Mouse (Mus musculus) c-Kit-positive CD71-positive TER-119-negative erythroid progenitor cells, embryonic 14.5 days (primary cell): ENCODE measurements around the gene Ubxn10.

Source experiments
- DNase-seq: peaks from one replicate; pipeline ENCODE4 v3.0.0-alpha.2; 2013; ENCODE audit warnings: low read depth

The Ubxn10 gene

DNA sequence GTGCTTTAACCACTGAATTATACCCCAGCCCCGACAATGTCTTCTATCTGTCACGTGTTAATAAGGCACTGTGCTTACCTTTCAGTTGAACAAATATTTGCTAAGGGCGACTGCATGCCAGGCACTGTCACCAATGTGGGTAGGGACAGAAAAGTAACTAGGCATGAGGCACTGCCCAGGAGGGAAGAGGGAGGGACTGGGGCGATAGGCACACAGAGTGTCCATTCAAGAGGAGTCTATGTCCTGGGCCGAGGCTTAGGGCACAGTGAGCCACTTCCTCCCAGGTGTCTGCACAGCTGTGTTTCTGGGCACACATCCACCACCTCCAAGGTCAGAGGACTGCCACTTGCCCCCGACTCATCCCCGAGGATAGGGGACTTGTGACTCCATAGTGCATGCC lies at the start of gene Ubxn10:
TSS of gene Ubxn10 (minus strand) at position 137 of the 400 bp plus-strand sequence.
- no peak for DNase-seq

DNA sequence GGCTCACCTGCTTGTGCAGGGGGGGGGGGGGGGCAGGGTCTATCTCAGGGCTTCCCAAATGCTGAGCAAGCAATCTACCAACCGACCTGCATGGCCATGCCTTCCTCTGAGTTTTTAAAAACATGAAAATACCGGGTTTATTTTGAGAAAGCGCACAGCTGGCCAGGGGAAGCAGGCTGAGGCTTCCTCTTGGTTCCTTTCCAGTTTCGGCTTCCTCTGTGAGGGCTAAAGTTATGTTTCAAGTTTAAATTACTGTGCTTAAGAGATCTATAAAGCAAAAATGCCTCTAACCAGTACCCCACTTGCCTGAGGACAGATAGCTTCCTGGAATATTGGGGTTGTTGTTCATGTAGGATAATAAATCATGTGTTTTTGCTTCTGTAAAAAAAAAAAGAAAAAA lies 49.2 kb upstream of the Ubxn10 start:
- no peak for DNase-seq

DNA sequence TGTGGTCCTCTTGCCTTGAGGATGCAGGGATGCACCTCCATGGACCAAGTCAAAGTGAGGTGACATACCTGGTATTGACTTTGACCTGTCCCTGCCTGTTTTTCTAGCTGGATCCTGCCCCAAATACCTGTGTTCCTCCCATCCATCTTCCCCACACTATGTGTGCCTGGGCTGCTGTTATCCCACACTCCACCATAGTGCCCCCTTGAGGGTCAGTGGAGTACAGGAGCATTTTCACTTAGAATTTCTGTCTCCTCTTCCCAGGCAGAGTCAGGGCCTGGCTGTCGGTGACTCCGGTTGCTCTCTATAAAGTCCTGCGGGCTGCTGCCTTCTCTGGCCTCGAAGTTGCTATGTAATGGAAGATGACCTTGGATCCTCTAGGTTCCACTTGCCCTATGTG lies 48.8 kb upstream of the Ubxn10 start:
- DNase-seq, result no peak

DNA sequence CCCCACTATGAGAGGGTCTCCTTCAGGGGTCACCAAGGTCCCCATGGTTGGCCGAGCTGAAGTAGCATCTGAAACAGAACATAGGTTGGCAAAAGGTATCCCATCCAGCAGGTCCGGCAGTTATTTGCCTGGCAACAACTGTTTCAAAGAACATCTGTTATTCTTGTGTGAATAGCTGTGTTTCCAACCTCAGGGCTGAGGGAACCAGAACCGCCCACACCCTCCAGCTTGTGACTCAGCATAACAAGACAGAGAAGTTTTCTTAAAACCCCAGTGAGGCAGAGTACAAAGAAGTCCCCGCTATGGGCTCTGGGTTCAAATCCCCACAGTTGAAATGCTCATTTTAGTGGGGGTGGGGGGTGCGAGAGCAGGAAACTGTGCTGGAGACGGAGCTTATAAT lies 45.1 kb upstream of the Ubxn10 start:
- no peak for DNase-seq

DNA sequence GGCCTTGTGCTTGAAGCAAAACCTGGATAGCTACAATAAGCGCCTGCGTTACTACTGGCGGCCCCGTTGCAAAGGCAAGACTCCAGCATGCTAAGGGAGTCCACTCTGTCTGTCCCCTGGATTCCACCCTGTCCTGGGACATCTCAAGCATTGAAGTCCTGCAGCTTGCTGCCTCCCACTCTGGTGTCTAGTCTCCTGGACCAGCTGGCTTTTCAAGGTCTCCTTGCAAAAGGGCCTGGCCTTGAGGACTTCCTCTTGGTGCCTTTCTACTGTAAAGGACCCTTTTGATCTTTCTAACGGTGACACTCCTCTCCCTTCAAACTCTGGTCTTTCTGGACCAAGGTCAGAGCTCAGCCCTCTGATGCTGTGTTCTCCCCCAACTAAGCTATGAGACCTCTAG lies 43.3 kb upstream of the Ubxn10 start:
- no peak for DNase-seq

DNA sequence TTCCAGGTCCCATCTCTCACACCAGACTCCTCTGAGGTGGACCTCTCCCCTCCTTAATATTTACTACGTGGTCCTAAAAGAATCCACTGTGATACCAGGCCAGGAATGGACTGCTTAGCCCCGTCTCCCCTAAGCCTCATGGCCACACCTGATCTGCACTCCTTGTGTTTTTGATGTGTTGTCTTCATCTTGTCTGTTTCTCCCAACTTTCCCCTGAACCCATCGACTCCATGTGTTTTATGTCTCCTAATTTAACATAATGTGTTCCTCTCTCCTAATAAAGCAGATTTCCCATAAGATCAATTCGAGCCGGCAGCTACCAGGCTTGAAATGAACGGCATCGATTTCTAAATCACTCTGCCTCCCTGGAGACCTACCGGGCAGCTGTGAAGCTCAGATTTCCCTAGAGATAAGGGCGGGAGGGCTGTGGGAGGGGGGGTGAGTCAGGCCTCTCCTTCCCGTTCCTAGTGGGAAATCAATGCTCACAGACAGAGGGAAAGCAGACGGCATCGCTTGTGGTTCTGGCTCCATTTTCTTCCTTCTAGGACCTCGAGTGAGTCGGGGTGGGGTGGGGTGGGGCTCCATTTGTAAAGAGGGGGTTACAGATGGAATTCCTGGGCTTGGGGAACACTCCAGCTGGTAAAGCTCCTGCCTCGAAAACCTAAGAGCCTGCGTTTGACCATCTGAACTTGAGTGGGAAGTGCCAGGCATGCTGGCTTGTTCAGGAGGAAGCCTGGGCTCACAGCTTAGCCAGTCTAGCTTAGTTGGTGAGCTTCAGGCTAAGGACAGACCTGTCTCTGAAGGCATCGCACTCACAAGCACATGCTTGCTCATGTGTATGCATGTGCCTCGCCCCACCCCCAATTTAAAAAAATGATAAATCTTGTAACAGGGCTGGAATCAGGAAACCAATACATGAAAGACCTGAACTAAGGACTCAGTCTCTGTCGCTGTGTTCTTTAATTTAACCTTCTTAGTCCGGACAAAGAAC lies 40.7 kb upstream of the Ubxn10 start:
- no peak for DNase-seq

DNA sequence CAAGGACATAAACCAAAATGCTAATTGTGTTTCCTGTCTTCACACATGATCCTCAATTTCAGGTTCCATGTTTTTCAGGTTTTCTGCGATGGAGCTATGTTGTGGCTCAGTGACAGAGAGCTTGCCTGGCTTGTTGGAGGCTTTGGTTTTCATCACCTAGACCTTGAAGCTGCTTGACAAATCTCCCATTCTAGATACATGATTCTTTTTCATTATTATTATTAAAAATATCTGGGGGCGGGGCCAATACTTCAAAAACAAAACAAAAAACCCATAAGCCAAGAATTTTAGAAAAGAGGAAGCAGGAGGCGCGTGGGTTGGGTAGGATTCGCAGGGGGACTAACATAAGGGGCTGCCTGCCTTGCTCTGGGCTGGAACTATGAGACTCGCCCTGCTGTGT lies 38.5 kb upstream of the Ubxn10 start, which contains the start of gene Pla2g2d:
TSS of gene Pla2g2d (plus strand) at position 301 of the 400 bp plus-strand sequence.
- DNase-seq, result no peak

DNA sequence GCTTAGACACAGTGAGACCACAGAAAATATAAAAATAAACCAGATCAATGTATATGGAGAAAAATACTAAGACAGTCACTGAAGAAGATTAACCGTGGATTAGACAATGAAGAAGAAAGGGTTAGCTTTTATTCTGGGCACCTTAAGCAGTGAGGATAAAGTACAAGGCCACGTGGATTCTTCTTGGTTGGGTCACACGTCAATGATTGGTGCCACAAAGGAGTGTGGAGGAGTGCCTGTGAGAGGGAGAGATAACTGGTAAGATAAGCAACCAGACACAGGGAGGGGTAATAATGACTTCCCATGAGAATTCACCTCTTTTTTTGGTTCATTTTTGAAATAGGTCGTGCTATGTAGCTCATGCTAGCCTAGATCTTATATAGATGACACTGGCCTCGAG lies 35.4 kb upstream of the Ubxn10 start:
- DNase-seq, result no peak

DNA sequence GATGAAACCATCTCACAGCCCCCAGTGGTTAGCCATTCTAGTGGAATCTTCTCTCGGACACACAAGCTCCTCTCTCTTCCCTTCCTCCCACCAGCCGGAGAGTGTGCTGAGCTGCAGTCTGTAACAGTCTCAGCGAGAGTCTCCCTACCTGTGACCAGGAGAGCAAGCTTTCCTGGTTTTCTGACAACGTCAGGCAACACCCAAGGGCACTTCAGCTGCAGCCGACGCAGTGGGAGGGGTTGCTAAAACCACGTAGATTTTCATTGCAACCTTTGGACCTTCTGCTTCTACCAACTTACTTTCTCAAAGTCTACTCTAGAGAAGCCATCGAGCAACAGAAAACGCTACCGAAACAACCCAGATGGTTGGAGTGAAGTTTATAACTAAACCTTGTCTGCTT lies 35.0 kb upstream of the Ubxn10 start:
- DNase-seq, result no peak

DNA sequence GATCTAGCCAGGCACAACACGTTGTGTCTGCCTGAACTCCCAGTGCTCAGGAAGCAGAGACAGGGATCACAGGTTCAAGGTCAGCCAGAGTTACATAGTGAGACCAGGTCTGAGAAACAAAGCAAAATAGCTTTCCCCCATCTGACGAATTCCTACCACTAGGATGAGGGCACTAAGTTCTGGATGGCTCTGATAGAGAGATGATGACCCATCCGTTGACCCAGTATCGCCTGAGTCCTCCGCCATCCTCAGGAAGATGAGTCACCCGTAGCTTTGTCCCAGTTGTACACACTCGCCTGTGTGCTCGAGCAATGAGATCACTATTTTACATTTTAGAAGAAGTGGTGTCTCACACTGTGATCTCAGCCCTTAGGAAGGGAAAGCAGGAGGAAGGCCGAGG lies 25.3 kb upstream of the Ubxn10 start:
- no peak for DNase-seq

DNA sequence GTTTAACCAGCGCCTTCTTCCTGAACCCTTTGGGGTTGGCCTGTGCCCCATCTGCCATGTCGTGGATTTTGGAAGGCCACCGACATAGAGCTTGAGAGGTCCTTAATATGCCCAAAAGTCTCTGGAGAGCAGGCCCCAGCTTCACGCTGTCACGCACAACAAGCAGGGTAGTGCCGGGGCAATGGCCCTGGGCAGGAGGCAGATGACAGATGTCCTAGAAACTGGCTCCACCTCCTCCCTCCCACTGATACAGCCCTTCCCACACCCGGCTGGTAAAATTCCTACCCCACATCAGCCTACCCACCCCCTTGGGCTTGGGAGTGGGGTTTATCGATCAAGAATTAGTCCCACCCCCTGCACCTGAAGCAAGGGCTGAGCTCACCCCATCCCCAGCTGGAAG lies 20.4 kb upstream of the Ubxn10 start, which contains the start of gene Pla2g2f:
TSS of gene Pla2g2f (minus strand) at position 211 of the 400 bp plus-strand sequence.
- DNase-seq, result no peak

DNA sequence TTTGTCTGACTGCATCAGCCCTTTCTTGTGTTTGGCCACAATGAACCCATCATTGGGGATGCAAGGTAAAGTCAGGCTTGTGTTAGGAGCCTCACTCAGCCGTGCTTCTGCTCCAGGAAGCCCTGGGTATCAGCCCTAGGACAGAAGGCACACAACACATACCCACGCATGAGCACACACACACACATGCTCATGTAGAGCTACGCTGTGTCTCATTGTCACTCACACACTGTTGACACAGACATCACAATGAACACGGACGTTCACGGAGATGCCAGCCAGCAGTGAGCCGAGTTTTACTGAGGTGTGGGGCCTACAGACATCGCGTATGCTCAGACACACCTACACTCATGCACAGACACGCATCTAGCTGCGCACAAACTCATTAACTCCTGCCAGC lies 19.0 kb upstream of the Ubxn10 start:
- no peak for DNase-seq

DNA sequence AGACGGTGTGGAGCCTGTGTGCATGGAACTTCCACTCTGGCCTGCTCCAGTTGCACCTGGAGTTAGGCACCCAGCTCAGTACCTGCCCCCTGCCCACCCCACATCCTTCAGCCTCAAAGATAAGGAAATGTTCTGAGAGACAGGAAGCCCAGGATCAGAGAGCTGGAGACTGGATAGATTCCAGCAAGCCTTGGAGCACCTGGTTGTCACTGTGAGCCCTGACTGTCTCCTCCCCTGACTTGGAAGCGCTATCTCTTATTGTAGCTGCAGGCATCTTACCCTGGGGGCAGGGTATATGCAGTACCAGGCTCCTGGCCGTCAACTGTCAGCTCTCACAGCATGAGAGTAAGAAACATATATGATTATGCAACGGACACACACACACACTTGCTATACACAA lies 18.5 kb upstream of the Ubxn10 start:
- no peak for DNase-seq

DNA sequence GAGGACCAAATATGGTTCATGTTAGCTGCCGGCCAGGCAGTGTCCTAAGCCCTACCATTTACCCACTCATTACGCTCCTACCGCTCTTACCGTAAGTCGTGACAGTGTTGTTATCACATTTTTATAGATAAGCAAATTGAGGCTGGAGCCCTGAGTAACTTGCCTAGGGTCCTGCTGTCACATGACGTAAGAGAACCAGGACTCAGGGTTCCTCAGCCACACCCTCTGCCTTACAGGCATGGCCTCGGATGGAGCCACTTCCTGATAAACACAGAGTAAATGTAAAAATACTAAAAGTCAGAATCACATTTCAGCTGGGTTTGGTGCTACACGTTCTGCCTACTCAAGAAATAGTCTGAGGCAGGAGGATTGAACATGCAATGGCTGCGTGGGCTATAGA lies 17.5 kb upstream of the Ubxn10 start:
- no peak for DNase-seq

DNA sequence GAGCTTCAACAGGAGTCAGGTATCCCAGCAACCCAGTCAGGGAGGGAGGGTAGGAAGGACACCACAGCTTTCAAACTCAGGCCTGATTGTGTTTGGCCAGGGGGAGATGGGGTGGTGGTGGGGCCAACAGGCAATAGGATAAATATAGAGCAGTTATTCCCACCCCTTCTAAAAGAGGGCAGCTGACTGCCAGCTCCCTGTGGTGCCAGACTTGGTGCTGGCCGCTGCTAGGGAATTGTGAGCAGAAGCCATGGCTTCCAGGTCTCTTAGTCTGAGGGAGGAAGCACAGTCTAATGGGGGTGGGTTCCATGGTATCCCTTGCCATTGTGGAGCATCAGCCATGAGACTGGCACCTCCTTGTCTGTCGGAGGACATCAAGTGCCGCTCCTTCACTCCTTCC lies 16.6 kb upstream of the Ubxn10 start:
- DNase-seq, result no peak

DNA sequence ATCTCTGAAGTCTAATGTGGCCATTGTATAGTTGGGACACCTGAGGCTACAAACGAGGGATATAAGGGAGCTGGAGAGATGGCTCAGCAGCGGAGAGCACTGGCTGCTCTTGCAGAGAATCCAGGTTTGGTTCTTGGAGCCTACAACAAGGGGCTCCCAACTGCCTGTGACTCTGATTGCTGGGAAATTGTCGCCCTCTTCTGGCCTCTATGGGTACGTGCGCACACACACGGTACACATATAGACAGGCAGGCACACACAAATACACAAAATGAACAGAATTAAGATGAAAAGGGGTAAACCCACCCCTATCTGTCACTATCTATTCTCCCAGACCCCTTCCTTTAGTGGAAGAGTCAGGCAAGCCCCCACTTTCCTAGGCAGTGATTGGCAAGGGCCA lies 15.6 kb upstream of the Ubxn10 start:
- DNase-seq, result no peak

DNA sequence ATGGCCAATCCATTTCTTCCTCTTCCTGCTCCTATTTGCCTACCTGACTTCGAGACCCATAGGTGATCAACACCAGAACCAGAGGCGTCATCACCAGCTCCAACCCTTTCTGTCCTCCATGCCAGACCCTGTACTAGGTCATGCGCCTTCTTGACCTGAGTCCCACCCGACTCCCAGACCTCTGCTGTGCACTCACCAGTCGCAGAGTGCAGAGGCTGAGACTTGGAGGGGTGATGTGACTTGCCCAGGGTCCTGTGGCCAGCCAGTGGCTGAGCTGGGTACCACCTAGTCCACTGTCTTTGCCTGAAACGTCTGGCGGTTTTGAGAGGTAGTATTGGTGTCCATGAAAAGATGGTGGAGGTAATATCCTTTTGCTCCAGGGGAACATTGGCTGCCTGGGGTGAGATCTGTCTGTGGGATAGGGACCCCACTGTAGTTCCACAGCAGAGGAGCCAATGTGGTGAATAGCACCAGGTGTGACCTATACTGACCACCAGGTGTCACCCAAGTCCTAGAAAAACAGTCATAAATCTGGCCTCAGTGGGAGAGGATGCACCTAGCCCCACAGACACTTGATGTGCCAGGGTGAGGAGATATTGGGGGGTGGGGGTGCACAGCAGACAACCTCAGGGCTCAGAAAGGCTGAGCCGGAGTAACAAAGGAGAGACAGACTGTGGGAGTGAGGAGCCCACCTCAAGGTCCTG lies 11.6 kb upstream of the Ubxn10 start:
- no peak for DNase-seq

DNA sequence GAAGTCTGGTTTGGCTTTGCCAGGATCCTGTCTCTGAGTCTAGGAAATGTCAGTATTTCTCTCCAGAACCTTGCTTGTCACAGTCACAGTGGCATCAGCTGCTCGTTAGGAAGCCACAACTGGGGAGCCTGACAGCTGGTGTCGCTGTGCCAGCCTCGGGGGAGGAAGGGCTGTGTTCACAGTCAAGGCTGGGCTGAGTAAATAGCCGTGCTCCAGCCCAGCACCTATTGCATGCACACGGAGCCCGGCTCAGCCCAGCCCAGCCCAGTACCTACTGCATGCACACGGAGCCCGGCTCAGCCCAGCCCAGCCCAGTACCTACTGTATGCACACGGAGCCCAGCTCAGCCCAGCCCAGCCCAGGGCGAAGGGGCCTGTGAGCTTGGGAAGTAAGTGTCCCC lies 10.9 kb upstream of the Ubxn10 start:
- no peak for DNase-seq

DNA sequence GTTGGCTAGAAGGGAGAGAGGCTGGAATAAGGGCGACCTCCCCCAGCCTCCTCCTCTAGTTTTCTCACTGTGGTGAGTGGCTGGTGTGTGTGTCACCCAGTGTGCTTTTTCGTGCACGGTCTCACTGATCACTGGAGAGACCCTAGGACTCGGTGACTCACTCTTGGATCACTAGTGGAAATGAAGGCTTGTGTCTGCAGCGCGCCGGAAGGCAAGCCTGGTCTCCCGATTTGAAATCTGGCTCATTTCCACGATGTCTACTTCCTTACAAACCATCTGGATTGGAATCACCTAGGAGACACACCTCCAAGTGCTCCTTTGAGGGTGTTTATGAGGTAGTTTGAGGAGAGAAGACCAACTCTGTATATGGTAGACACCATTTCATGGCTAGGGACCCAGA lies 9.9 kb upstream of the Ubxn10 start:
- DNase-seq, result no peak

DNA sequence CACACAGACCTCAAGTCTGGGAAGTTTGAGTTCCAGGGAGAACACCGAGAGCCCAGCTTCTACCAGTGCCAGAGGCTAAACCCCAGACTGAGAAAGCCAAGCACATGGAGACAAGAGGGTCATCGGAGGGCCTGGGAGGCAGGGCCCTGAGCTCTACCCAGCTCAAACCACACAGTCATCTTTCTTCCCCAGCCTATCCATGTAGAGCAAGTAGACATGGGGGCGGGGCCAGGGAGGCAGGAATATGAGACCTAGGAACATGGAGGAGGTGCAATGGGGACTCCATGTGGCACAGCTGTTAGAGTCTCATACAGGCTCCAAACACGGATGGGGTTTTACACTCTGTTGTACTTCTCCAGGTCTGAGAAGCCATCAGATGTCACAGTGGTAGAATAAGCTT lies 8.9 kb upstream of the Ubxn10 start:
- no peak for DNase-seq

DNA sequence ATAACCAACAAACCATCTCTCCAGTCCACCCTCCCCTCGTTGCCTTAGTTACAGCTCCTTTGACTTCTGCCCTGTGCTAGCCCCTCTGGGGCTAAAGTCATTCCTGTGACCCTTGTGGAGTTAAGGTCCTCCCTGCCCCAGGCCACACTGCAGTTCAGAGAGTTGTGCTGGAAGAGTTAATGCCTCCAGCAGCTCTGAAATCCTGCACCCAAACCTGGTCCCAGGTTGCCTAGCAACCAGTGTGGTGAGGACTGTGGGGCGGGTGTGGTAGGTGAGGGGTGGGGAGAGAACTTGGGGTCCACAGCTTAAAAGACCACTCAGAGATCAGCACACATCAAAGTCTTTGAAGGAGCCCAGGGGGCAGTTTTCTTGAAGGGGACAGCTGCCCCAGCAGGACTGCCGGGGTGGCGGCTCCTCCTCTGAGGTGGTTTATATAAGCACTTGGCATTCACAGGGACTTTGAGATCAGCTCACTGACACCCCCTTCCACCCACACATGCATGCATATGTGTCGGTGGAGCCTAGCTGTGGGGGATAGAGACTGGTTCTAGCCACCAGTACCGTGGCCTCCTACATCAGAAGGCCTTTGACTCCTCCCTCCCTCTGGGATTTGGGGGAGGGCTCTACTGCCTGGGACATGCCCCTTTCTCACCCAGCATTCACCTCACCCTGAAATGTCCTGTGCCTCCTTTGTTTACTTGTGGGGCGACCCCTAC lies 2.3 kb upstream of the Ubxn10 start:
- DNase-seq, result no peak

DNA sequence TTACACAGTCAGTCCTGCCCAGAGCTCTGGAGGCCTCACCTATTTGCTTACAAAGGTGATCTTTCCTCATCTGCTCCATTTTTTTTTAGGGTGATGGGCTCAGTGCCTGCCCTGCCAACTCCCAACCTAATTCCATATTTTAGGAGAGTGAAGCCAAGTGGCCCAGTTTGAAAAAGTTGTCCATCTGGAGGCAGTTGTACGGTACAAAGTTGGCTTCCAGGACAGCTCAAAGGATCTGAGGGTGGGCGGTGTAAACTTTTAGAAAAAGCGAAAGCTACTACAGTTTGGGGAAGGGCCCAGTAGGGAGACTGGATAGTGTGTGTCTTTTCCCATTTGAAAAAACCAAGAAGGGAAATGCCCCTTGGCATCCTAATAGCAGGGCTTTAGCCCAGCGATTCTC lies 2.1 kb downstream of the Ubxn10 start:
- no peak for DNase-seq

DNA sequence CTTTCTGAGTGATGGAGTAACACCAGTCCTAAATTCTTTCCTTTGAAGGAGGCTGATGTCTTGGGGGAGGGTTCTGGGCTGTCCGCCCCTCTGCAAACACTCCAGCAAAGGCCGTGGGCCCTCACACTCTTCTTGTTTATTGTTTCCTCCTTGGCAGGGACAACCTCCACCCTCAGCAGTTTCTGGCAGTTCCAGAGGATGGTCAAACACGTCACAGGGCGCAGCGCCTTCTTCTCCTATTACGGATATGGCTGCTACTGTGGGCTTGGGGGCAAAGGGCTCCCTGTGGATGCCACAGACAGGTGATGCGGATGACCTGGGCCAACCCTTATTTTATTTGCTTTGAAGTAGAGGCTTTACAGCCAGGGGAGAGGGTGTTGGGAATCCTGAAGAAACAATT lies 2.9 kb downstream of the Ubxn10 start:
- DNase-seq, result no peak
